Mouse (Mus musculus) spleen, adult 2 months (tissue): Measurements from ENCODE around the gene Rtn3. TPM values are rescaled to one million over a fixed set of nuclear protein-coding genes. Genes with fewer than 3 reads are reported as not detected.

Experiments
- DNase-seq, 2 experiments: peaks; one replicate each; pipeline versions ENCODE4 v3.0.0 to v3.0.0-alpha.2; 2012 to 2021; ENCODE audit warnings: low spot score in 2 of 2, low read depth in 1 of 2
- H3K27ac ChIP-seq: fragments of 200-500 bp; 2 replicates; pipeline ENCODE4 v1.5.1; 2012; ENCODE audit warnings: low read length, inconsistent platforms; ENCODE audit not compliant: insufficient read depth
- H3K27me3 ChIP-seq: fragments of 200-500 bp; 2 replicates; pipeline ENCODE4 v1.6.1; 2012; ENCODE audit warnings: mild to moderate bottlenecking, moderate library complexity, low read length, inconsistent platforms; ENCODE audit not compliant: control insufficient read depth, insufficient read depth
- H3K36me3 ChIP-seq: fragments of 200-500 bp; 2 replicates; pipeline ENCODE4 v1.6.1; 2012; ENCODE audit warnings: mild to moderate bottlenecking, low read length, inconsistent platforms; ENCODE audit not compliant: control insufficient read depth, insufficient read depth
- H3K4me1 ChIP-seq: fragments of 200-500 bp; 2 replicates; pipeline ENCODE4 v1.6.1; 2011; ENCODE audit warnings: inconsistent platforms; ENCODE audit not compliant: control insufficient read depth, insufficient read depth, insufficient read length
- H3K4me3 ChIP-seq: fragments of 200-500 bp; 2 replicates; pipeline ENCODE4 v1.5.1; 2011; ENCODE audit warnings: mild to moderate bottlenecking, inconsistent platforms; ENCODE audit not compliant: insufficient read depth, insufficient read length; ENCODE audit errors: extremely low read depth
- CTCF ChIP-seq: fragments of 200-500 bp; IDR thresholded peaks from 2 replicates; pipeline ENCODE4 v1.5.1; 2011; ENCODE audit warnings: mild to moderate bottlenecking, inconsistent platforms; ENCODE audit not compliant: insufficient read depth, insufficient read length, insufficient replicate concordance; ENCODE audit errors: extremely low read depth
- POLR2A ChIP-seq: fragments of 200-500 bp; IDR thresholded peaks from 2 replicates; pipeline ENCODE4 v1.6.1; 2011; ENCODE audit warnings: low read depth, low read length, inconsistent platforms
- WGBS: fragments of 180-500 bp; shearing (Covaris S2); methylation state at CpG from one replicate; pipeline ENCODE4 v1.1.7; 2018; 5-methylcytosine and 5-hydroxymethylcytosine counted together
- polyA plus RNA-seq: library from polyadenylated mRNA; depleted of rRNA; stranded (reverse); fragments of >200 nt; gene quantifications from 2 replicates; pipeline ENCODE4 v1.2.3, GENCODE M21; 2012

Rtn3 gene
- polyA plus RNA-seq, 1 experiment = 39.6 TPM

DNA sequence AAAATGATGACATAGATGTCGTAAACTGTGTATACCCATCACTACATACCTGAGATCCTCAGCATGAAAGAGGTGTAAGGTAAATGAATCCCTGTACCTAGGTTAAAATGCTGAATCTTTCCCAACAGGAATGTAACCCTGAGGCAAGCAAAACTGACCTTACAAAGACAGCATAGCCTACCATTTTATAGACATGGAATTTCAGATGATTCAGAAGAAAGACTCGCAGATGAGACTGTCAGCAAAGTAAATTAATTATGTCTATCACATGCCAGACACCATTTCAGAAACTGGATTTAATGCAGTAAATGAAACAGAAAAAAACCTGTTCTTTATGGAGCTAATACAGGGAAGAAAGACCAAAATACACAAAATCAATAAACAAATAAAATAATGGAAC lies 23.7 kb downstream of the Rtn3 start:
- 95% methylated on average over 2 of the region's 2 CpGs for WGBS
- Histone ChIP-seq H3K36me3 (peaks cover 4% of the 10 kb centered on the region), H3K27me3 (no peaks in the 10 kb centered on the region), H3K27ac (no peak overlapping the region), H3K4me1 (no peaks in the 10 kb centered on the region), H3K4me3 (no peak overlapping the region)
- DNase-seq = no peak
- TF ChIP-seq POLR2A = no peak
- no peak for TF ChIP-seq CTCF

DNA sequence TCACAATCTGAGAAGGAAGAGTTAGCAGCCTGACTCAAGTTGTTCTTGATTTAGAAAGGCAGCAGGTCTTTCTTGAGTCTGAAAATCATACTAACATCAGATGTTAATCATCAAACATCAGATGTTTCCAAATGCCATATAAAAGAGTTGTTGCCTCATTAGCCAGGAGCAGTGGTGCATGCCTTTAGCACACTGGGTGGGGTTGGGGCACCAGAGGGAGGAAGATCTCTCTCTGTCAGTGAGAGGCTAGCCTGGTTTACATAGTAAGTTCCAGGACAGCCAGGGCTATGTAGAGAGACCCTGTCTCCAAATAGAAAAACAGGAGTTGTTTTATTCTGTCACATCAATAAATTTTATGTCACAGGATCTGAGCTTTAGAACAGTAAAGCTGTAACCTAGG lies 24.2 kb downstream of the Rtn3 start:
- no peak overlapping the region for H3K27ac ChIP-seq
- no peak overlapping the region for H3K4me3 ChIP-seq
- peaks cover 4% of the 10 kb centered on the region for H3K36me3 ChIP-seq
- TF ChIP-seq CTCF (no peak), POLR2A (no peak)
- H3K27me3 ChIP-seq = no peaks in the 10 kb centered on the region
- H3K4me1 ChIP-seq = no peaks in the 10 kb centered on the region
- DNase-seq = no peak

DNA sequence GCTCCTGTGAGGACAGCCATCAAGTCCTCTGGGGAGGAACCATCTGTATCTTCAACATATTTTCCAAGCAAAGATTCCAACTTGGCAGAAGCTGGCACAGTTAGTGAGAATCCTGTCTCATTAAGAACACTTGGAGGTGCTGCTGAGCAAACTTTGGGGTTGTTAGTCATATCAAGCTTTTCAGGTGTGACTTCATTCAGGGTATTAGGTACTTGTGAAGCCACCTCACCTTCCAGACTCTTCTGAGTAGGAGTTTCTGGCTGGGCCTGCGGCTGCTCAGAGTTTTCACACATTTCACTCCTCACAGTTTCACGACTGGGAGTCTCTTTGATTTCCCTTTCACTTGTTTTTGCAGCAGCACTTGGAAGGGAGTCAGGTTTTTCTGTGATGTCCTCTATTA lies 26.3 kb downstream of the Rtn3 start:
- no peaks in the 10 kb centered on the region for H3K4me1 ChIP-seq
- no peak overlapping the region for H3K27ac ChIP-seq
- TF ChIP-seq CTCF (no peak), POLR2A (no peak)
- H3K27me3 ChIP-seq = no peaks in the 10 kb centered on the region
- H3K36me3 ChIP-seq = peaks cover 4% of the 10 kb centered on the region
- DNase-seq = no peak
- 70% methylated on average over 2 of the region's 2 CpGs for WGBS
- no peak overlapping the region for H3K4me3 ChIP-seq

DNA sequence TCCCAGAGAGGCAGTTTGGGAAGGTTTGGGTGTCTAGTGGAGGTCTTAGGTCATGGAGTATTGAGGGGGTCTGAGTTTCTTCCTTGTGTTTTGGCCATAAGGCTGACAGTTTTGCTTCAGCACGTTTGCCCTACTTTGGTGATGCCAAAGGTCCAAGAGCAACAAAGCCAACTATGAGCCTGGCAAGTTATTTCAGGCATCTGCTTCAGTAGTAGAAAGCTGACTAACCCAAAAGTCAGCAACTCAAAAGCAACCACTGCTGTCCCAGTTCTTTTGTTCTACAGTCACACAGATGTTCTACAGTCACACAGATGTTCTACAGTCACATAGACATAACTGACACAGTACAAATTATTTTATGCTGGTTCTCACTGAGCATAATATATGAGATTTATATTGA lies 37.5 kb downstream of the Rtn3 start:
- Histone ChIP-seq H3K4me3 (no peak overlapping the region), H3K36me3 (no peaks in the 10 kb centered on the region), H3K27ac (no peak overlapping the region), H3K27me3 (no peaks in the 10 kb centered on the region), H3K4me1 (no peaks in the 10 kb centered on the region)
- 85% methylated on average over 1 of the region's 1 CpGs for WGBS
- no peak for DNase-seq
- no peak for TF ChIP-seq POLR2A
- no peak for TF ChIP-seq CTCF

DNA sequence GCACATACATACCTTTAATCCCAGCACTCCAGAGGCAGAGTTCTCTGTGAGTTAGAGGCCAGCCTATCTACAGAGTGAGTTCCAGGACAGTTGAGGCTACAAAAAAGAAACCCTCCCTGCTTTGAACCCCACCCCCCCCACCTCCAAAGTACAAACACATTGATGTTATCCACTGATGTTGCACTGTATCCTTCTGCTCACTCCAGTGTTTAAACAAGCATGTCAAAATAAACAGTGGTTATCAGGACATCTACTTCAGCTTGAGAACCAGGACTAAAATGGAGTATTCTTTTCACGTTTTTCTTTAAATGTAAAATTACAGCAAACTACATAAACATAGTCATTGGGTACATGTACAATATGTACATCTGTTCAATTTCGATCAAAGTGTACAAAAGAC lies 38.0 kb downstream of the Rtn3 start:
- Histone ChIP-seq H3K4me3 (no peak overlapping the region), H3K27me3 (no peaks in the 10 kb centered on the region), H3K27ac (no peak overlapping the region), H3K36me3 (no peaks in the 10 kb centered on the region), H3K4me1 (no peaks in the 10 kb centered on the region)
- no peak for DNase-seq
- 90% methylated on average over 2 of the region's 2 CpGs for WGBS
- TF ChIP-seq POLR2A (no peak), CTCF (no peak)

DNA sequence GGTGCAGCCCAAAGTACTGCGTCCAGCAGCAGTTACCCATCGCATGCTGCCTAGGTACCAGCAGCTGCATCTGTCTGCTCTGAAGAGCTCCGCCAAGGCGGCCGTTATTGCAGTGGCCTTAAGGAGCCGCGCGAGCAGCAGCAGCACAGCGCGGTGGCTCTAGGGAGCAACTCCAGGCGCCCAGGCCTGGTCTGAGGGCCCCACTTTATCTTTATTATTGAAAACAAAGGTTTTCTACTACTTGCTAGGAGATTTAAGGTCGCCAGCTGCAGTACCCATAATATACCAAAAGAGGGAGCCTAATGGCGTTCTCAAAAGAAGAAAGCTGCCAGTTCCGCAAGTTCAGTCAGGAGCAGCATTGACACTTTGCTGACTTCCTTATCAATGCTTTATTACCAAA lies 41.6 kb downstream of the Rtn3 start:
- DNase-seq = peak; percentile 36 to 40
- no peaks in the 10 kb centered on the region for H3K36me3 ChIP-seq
- WGBS = 73% methylated on average over 14 of the region's 14 CpGs
- no peak for TF ChIP-seq POLR2A
- peak; percentile 12; the same call in 1 of the 2 replicates for TF ChIP-seq CTCF
- H3K4me3 ChIP-seq = no peak overlapping the region
- H3K27ac ChIP-seq = no peak overlapping the region
- no peaks in the 10 kb centered on the region for H3K4me1 ChIP-seq
- no peaks in the 10 kb centered on the region for H3K27me3 ChIP-seq

DNA sequence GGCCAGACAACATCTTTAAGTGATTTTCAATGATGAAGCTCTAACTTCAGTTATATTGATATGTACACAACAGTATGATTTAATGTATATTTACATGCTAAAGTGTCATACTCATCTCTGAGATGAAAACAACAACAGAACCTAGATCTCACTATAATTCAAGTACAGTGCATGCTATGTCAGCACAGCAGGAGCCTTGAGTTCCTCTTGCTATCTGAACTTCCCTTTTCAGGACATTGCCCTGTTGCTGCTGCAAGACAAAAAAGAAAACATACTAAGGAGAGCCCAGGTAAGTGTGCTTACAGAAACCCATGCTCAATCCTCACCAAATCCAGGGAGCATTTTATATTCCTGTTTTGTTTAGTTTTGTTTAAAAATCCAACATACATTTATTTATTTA lies 44.8 kb downstream of the Rtn3 start:
- DNase-seq = no peak
- no peaks in the 10 kb centered on the region for H3K27me3 ChIP-seq
- no peak for TF ChIP-seq CTCF
- no peak for TF ChIP-seq POLR2A
- H3K36me3 ChIP-seq = peaks cover 5% of the 10 kb centered on the region
- H3K27ac ChIP-seq = no peak overlapping the region
- H3K4me1 ChIP-seq = no peaks in the 10 kb centered on the region
- no peak overlapping the region for H3K4me3 ChIP-seq
